In genomic region chr9:106160426-106160825, GRCm38 (mm10) we compare ENCODE assay signal across 8 mouse cellular contexts. TPM values are rescaled to one million over a fixed set of nuclear protein-coding genes. Genes with fewer than 3 reads are reported as not detected.
DNase-seq lines count a peak whose midpoint lies in the region; ATAC-seq and TF ChIP-seq lines count a peak whose summit lies in the region.

No protein-coding gene starts in this region.

- H3K9ac ChIP-seq in lung, embryonic 16.5 days (ENCODE audit: low read length): peak overlapping the region; percentile 78
- peak overlapping the region; percentile 44; the same call in 1 of the 2 replicates for H3K9ac ChIP-seq in limb, embryonic 12.5 days (replicated peaks)

- H3K4me3 ChIP-seq in lung, embryonic 16.5 days (ENCODE audit: low read length): peak overlapping the region; percentile 69
- H3K4me3 ChIP-seq in forebrain, embryonic 10.5 days: peak overlapping the region; percentile 72
- peak overlapping the region; percentile 45 for H3K4me3 ChIP-seq in limb, embryonic 12.5 days (replicated peaks)
- peak overlapping the region; percentile 75; the same call in 1 of the 2 replicates for H3K4me3 ChIP-seq in small intestine, adult 2 months (ENCODE audit: low read depth, low read length)

- no peak for ATAC-seq in lung, embryonic 16.5 days (ENCODE audit: low read depth)
- no peak for ATAC-seq in limb, embryonic 12.5 days (ENCODE audit: insufficient number of reproducible peaks, insufficient read depth, low FRiP score, low TSS enrichment, low read depth)

- H3K4me2 ChIP-seq in lung, embryonic 16.5 days (ENCODE audit: low read depth, low read length): peak overlapping the region; percentile 67
- H3K4me2 ChIP-seq in limb, embryonic 12.5 days: peak overlapping the region; percentile 57

- WGBS in lung, embryonic 16.5 days: 36% methylated on average over 5 of the region's 5 CpGs
- WGBS in forebrain, embryonic 10.5 days: 52% methylated on average over 5 of the region's 5 CpGs
- 37% methylated on average over 5 of the region's 5 CpGs for WGBS in limb, embryonic 12.5 days
- 23% methylated on average over 5 of the region's 5 CpGs for WGBS in small intestine, adult 2 months

- no peaks in the 10 kb centered on the region for H3K36me3 ChIP-seq in lung, embryonic 16.5 days (ENCODE audit: control insufficient read depth, insufficient read depth, low read length)
- no peaks in the 10 kb centered on the region for H3K36me3 ChIP-seq in forebrain, embryonic 10.5 days (replicated peaks)
- no peaks in the 10 kb centered on the region for H3K36me3 ChIP-seq in limb, embryonic 12.5 days
- no peaks in the 10 kb centered on the region for H3K36me3 ChIP-seq in small intestine, adult 2 months (ENCODE audit: control insufficient read depth, insufficient read depth, low read length)

- 0 out of 2 replicates have a peak, but pooled peaks cover 3% of the 10 kb centered on the region for H3K4me1 ChIP-seq in lung, embryonic 16.5 days (replicated peaks; ENCODE audit: control insufficient read depth, insufficient read depth, low read length)
- peaks cover 33% of the 10 kb centered on the region for H3K4me1 ChIP-seq in forebrain, embryonic 10.5 days
- 0 out of 2 replicates have a peak, but pooled peaks cover 2% of the 10 kb centered on the region for H3K4me1 ChIP-seq in limb, embryonic 12.5 days (replicated peaks)
- H3K4me1 ChIP-seq in small intestine, adult 2 months (ENCODE audit: control insufficient read depth, insufficient read depth, insufficient read length, low read length): peaks cover 24% of the 10 kb centered on the region

- no peak for TF ChIP-seq POLR2A in small intestine, adult 2 months (IDR thresholded peaks at IDR 0.05; ENCODE audit: low read depth, low read length)

- peak overlapping the region; percentile 96 for H3K27ac ChIP-seq in lung, embryonic 16.5 days (ENCODE audit: low read length)
- H3K27ac ChIP-seq in forebrain, embryonic 10.5 days: peak overlapping the region; percentile 97
- H3K27ac ChIP-seq in limb, embryonic 12.5 days: peak overlapping the region; percentile 88
- peak overlapping the region; percentile 99 for H3K27ac ChIP-seq in small intestine, adult 2 months (ENCODE audit: insufficient read depth, low read depth, low read length)

- peaks cover 2% of the 10 kb centered on the region; the same call in 1 of the 2 replicates for H3K27me3 ChIP-seq in lung, embryonic 16.5 days (ENCODE audit: control insufficient read depth, insufficient read depth, low read depth, low read length)
- no peaks in the 10 kb centered on the region for H3K27me3 ChIP-seq in forebrain, embryonic 10.5 days (ENCODE audit: poor library complexity, severe bottlenecking)
- peaks cover 5% of the 10 kb centered on the region; the same call in 1 of the 2 replicates for H3K27me3 ChIP-seq in limb, embryonic 12.5 days
- H3K27me3 ChIP-seq in small intestine, adult 2 months (ENCODE audit: control insufficient read depth, insufficient read depth, low read length): no peaks in the 10 kb centered on the region

- no peak for TF ChIP-seq CTCF in small intestine, adult 2 months (IDR thresholded peaks at IDR 0.05; ENCODE audit: extremely low read depth, insufficient read length, insufficient replicate concordance, low read depth, low read length)

- H3K9me3 ChIP-seq in lung, embryonic 16.5 days (ENCODE audit: control insufficient read depth, low read length): no peaks in the 10 kb centered on the region
- H3K9me3 ChIP-seq in forebrain, embryonic 10.5 days: no peaks in the 10 kb centered on the region
- no peaks in the 10 kb centered on the region for H3K9me3 ChIP-seq in limb, embryonic 12.5 days

- DNase-seq in lung, adult 18-20 months: no peak
- no peak for DNase-seq in forebrain, embryonic 10.5 days (ENCODE audit: extremely low spot score, low spot score)
- DNase-seq in gastrocnemius, postnatal 4 days (ENCODE audit: low spot score in 2 of 2): no peak
- DNase-seq in cerebellum, adult 11 months: no peak
- DNase-seq in spleen, postnatal 14 days (ENCODE audit: low spot score in 2 of 2): no peak

RNA-seq across cellular contexts. Expression of gene Glyctk, which starts 2.5 kb away (rescaled TPM):
- 1.4 and 1.9 TPM in 2 replicates for polyA plus RNA-seq in lung, embryonic 16.5 days (2015; fragmentation: Nextera tagmentation; extraction: Ambion mirVana)
- 6.8 and 8.0 TPM in 2 replicates for polyA plus RNA-seq in forebrain, embryonic 10.5 days (2016; fragmentation: Nextera tagmentation; extraction: Ambion mirVana)
- 2.8 and 3.1 TPM in 2 replicates for polyA plus RNA-seq in limb, embryonic 12.5 days (2016; fragmentation: Nextera tagmentation; extraction: Ambion mirVana)
- polyA plus RNA-seq in small intestine, adult 2 months (2012; rRNA removed): 11.7 and 20.9 TPM in 2 replicates
- 1 to 10 TPM; 1.1 to 3.0 TPM for total RNA-seq in gastrocnemius, postnatal 4 days (2021)

RNA-seq across cellular contexts. Expression of gene Wdr82, which starts 10.3 kb away (rescaled TPM):
- polyA plus RNA-seq in lung, embryonic 16.5 days (2015; fragmentation: Nextera tagmentation; extraction: Ambion mirVana): 16.3 and 17.5 TPM in 2 replicates
- 28.3 and 30.2 TPM in 2 replicates for polyA plus RNA-seq in forebrain, embryonic 10.5 days (2016; fragmentation: Nextera tagmentation; extraction: Ambion mirVana)
- 30.1 and 31.3 TPM in 2 replicates for polyA plus RNA-seq in limb, embryonic 12.5 days (2016; fragmentation: Nextera tagmentation; extraction: Ambion mirVana)
- polyA plus RNA-seq in small intestine, adult 2 months (2012; rRNA removed): 16.9 and 33.1 TPM in 2 replicates
- 10 to 100 TPM; 60.3 to 62.5 TPM for total RNA-seq in gastrocnemius, postnatal 4 days (2021)

RNA-seq across cellular contexts. Expression of gene Ppm1m, which starts 39.1 kb away (rescaled TPM):
- polyA plus RNA-seq in lung, embryonic 16.5 days (2015; fragmentation: Nextera tagmentation; extraction: Ambion mirVana): 53.1 and 56.7 TPM in 2 replicates
- 42.0 and 50.7 TPM in 2 replicates for polyA plus RNA-seq in forebrain, embryonic 10.5 days (2016; fragmentation: Nextera tagmentation; extraction: Ambion mirVana)
- polyA plus RNA-seq in limb, embryonic 12.5 days (2016; fragmentation: Nextera tagmentation; extraction: Ambion mirVana): 60.4 and 60.7 TPM in 2 replicates
- 10.7 and 14.9 TPM in 2 replicates for polyA plus RNA-seq in small intestine, adult 2 months (2012; rRNA removed)
- 10 to 100 TPM; 16.7 to 20.8 TPM for total RNA-seq in gastrocnemius, postnatal 4 days (2021)

RNA-seq across cellular contexts. Expression of gene Twf2, which starts 42.5 kb away (rescaled TPM):
- 69.8 and 69.9 TPM in 2 replicates for polyA plus RNA-seq in lung, embryonic 16.5 days (2015; fragmentation: Nextera tagmentation; extraction: Ambion mirVana)
- polyA plus RNA-seq in forebrain, embryonic 10.5 days (2016; fragmentation: Nextera tagmentation; extraction: Ambion mirVana): 70.9 and 71.8 TPM in 2 replicates
- polyA plus RNA-seq in limb, embryonic 12.5 days (2016; fragmentation: Nextera tagmentation; extraction: Ambion mirVana): 62.1 and 69.8 TPM in 2 replicates
- polyA plus RNA-seq in small intestine, adult 2 months (2012; rRNA removed): 13.7 and 21.2 TPM in 2 replicates
- total RNA-seq in gastrocnemius, postnatal 4 days (2021): 100 to 1,000 TPM in 1 of 2 experiments, 10 to 100 TPM in 1; 92.7 to 105 TPM
